Mouse (Mus musculus) midbrain, embryonic 11.5 days (tissue): Measurements from ENCODE around the gene Gm10392. TPM values are rescaled to one million over a fixed set of nuclear protein-coding genes. Genes with fewer than 3 reads are reported as not detected.

ENCODE experiments used
- ATAC-seq: fragments of 200-750 bp; cut with Nextera tagmentation; 2 replicates; pipeline ENCODE4 v1.8.0; 2017; ENCODE audit warnings: moderate TSS enrichment, moderate library complexity; ENCODE audit not compliant: low FRiP score
- DNase-seq: peaks from one replicate; pipeline ENCODE4 v3.0.0; 2015; ENCODE audit warnings: low spot score; ENCODE audit errors: missing footprints
- H3K27ac ChIP-seq: fragments of 300-500 bp; sonication (generic); 2 replicates; pipeline ENCODE4 v1.5.1; 2014; ENCODE audit warnings: low read depth, low read length
- H3K27me3 ChIP-seq: fragments of 300-500 bp; sonication (generic); 2 replicates; pipeline ENCODE4 v1.6.1; 2014; ENCODE audit warnings: mild to moderate bottlenecking, low read length, moderate library complexity, mixed read lengths; ENCODE audit not compliant: control insufficient read depth, insufficient read depth
- H3K36me3 ChIP-seq: fragments of 300-500 bp; sonication (generic); 2 replicates; pipeline ENCODE4 v1.6.1; 2014; ENCODE audit warnings: mild to moderate bottlenecking, low read length, moderate library complexity, mixed read lengths; ENCODE audit not compliant: control insufficient read depth, insufficient read depth
- H3K4me1 ChIP-seq: fragments of 300-500 bp; sonication (generic); 2 replicates; pipeline ENCODE4 v1.6.1; 2014; ENCODE audit warnings: low read length; ENCODE audit not compliant: control insufficient read depth, insufficient read depth
- H3K4me2 ChIP-seq: fragments of 300-500 bp; sonication (generic); 2 replicates; pipeline ENCODE4 v1.6.1; 2014; ENCODE audit warnings: mild to moderate bottlenecking, moderate library complexity
- H3K4me3 ChIP-seq: fragments of 300-500 bp; sonication (generic); 2 replicates; pipeline ENCODE4 v1.5.1; 2014; ENCODE audit warnings: low read depth, low read length
- H3K9ac ChIP-seq: fragments of 300-500 bp; sonication (generic); 2 replicates; pipeline ENCODE4 v1.6.1; 2014; ENCODE audit warnings: low read length
- H3K9me3 ChIP-seq: fragments of 300-500 bp; sonication (generic); 2 replicates; pipeline ENCODE4 v1.6.1; 2016; ENCODE audit warnings: low read length; ENCODE audit not compliant: control insufficient read depth
- WGBS: fragments of 180-500 bp; shearing (Covaris S2); extraction: QIAGEN DNeasy Blood & Tissue Kit; methylation state at CpG from one replicate; pipeline ENCODE4 v1.1.7; 2014; 5-methylcytosine and 5-hydroxymethylcytosine counted together
- polyA plus RNA-seq: library from polyadenylated mRNA; unstranded; fragments of >200 nt; fragmentation: Nextera tagmentation; extraction: Ambion mirVana; gene quantifications from 2 replicates; pipeline ENCODE4 v1.2.1, GENCODE M21; 2014

Gene Gm10392
- polyA plus RNA-seq, 1 experiment from 2014 or later = 0.10 TPM

- H3K36me3 ChIP-seq = no peaks in the 10 kb centered on the region
- H3K9me3 ChIP-seq = no peaks in the 10 kb centered on the region
- ATAC-seq = no peak
- no peak overlapping the region for H3K9ac ChIP-seq
- H3K27me3 ChIP-seq = peaks cover 14% of the 10 kb centered on the region
- H3K4me3 ChIP-seq = no peak overlapping the region
- H3K4me1 ChIP-seq = peaks cover 29% of the 10 kb centered on the region
- no peak for DNase-seq
- whole genome bisulfite sequencing = 83% methylated on average over 27 of the region's 27 CpGs
- no peak overlapping the region for H3K27ac ChIP-seq
- no peak overlapping the region for H3K4me2 ChIP-seq
Measured at GRCm38 (mm10) chr11:77518051-77518798, 773 bp downstream of the Gm10392 start.

GRCm38 (mm10) chr11:77516553-77517425 is 2.2 kb downstream of the Gm10392 start:
- Histone ChIP-seq H3K4me3 (no peak overlapping the region), H3K9ac (no peak overlapping the region), H3K27me3 (peaks cover 14% of the 10 kb centered on the region), H3K27ac (no peak overlapping the region), H3K9me3 (no peaks in the 10 kb centered on the region), H3K4me1 (peaks cover 33% of the 10 kb centered on the region), H3K4me2 (no peak overlapping the region), H3K36me3 (no peaks in the 10 kb centered on the region)
- ATAC-seq (no peak), DNase-seq (no peak)
- 51% methylated on average over 5 of the region's 5 CpGs for WGBS

- peak within 1 kb of the TSS; percentile 55 for H3K9ac ChIP-seq
- no peaks in the 10 kb centered on the region for H3K36me3 ChIP-seq
- DNase-seq (peak; percentile 90), ATAC-seq (no peak)
- WGBS = 7% methylated on average over 39 of the region's 39 CpGs
- H3K27me3 ChIP-seq = peaks cover 14% of the 10 kb centered on the region
- H3K4me2 ChIP-seq = peak within 1 kb of the TSS; percentile 81
- H3K27ac ChIP-seq = no peak within 1 kb of the TSS; the same call in 1 of the 2 replicates
- H3K4me3 ChIP-seq = peak within 1 kb of the TSS; percentile 41
- H3K4me1 ChIP-seq = peaks cover 33% of the 10 kb centered on the region
- H3K9me3 ChIP-seq = no peaks in the 10 kb centered on the region
Measured at GRCm38 (mm10) chr11:77515637-77516552, 3.1 kb downstream of the Gm10392 start, which contains the start of gene Trp53i13. Trp53i13 (minus strand) TSS chr11:77515980.

- Histone ChIP-seq H3K27ac (no peak within 1 kb of the TSS; the same call in 1 of the 2 replicates), H3K36me3 (no peaks in the 10 kb centered on the region), H3K4me1 (peaks cover 33% of the 10 kb centered on the region), H3K9me3 (no peaks in the 10 kb centered on the region), H3K4me2 (peak within 1 kb of the TSS; percentile 81), H3K9ac (peak within 1 kb of the TSS; percentile 55), H3K4me3 (peak within 1 kb of the TSS; percentile 41), H3K27me3 (peaks cover 14% of the 10 kb centered on the region)
- WGBS = 0% methylated on average over 66 of the region's 72 CpGs
- ATAC-seq (peak; percentile 71), DNase-seq (peak; percentile 98)
Measured at GRCm38 (mm10) chr11:77514832-77515636, 4.0 kb downstream of the Gm10392 start, which contains the start of gene Abhd15. Abhd15 (plus strand) TSS chr11:77515121.

GRCm38 (mm10) chr11:77514281-77514831 is 4.6 kb downstream of the Gm10392 start:
- DNase-seq = peak; percentile 96

GRCm38 (mm10) chr11:77513811-77514170 is 5.2 kb downstream of the Gm10392 start:
- Histone ChIP-seq H3K4me3 (peak overlapping the region; percentile 59), H3K4me2 (peak overlapping the region; percentile 81), H3K9ac (peak overlapping the region; percentile 51), H3K27ac (no peak overlapping the region), H3K9me3 (no peaks in the 10 kb centered on the region), H3K4me1 (peaks cover 30% of the 10 kb centered on the region), H3K36me3 (no peaks in the 10 kb centered on the region), H3K27me3 (peaks cover 14% of the 10 kb centered on the region)
- 5% methylated on average over 10 of the region's 10 CpGs for WGBS
- no peak for ATAC-seq
- DNase-seq = no peak

More at GRCm38 (mm10) chr11:77514281-77514831, 4.6 kb downstream of the Gm10392 start:
- Histone ChIP-seq H3K4me1 (peaks cover 30% of the 10 kb centered on the region), H3K27me3 (peaks cover 14% of the 10 kb centered on the region), H3K36me3 (no peaks in the 10 kb centered on the region), H3K27ac (no peak overlapping the region), H3K9me3 (no peaks in the 10 kb centered on the region), H3K4me2 (peak overlapping the region; percentile 81), H3K9ac (peak overlapping the region; percentile 55), H3K4me3 (peak overlapping the region; percentile 41)
- ATAC-seq = no peak
- WGBS = 2% methylated on average over 19 of the region's 19 CpGs

- peak overlapping the region; percentile 68 for H3K9ac ChIP-seq
- WGBS = under 1% methylated on average over 73 of the region's 84 CpGs
- H3K27ac ChIP-seq = no peak overlapping the region
- H3K4me3 ChIP-seq = peak overlapping the region; percentile 59
- H3K27me3 ChIP-seq = peaks cover 14% of the 10 kb centered on the region
- ATAC-seq (peak; percentile 53), DNase-seq (peak; percentile 99)
- H3K9me3 ChIP-seq = no peaks in the 10 kb centered on the region
- H3K4me2 ChIP-seq = peak overlapping the region; percentile 81
- H3K4me1 ChIP-seq = peaks cover 35% of the 10 kb centered on the region
- H3K36me3 ChIP-seq = no peaks in the 10 kb centered on the region
Measured at GRCm38 (mm10) chr11:77512891-77513810, 5.8 kb downstream of the Gm10392 start.
